Mouse (Mus musculus): ENCODE data around the gene Rflnb. TPM values are rescaled to one million over a fixed set of nuclear protein-coding genes. Genes with fewer than 3 reads are reported as not detected.

The Rflnb gene
- polyA plus RNA-seq, 1 experiment from 2014 or later: 55.6 TPM

Other genes starting within 250 kb of the Rflnb start
- 1.1 and 1.2 TPM in 2 replicates for gene Doc2b, start 231.7 kb downstream of the Rflnb start, polyA plus RNA-seq (2015; fragmentation: Nextera tagmentation; extraction: Ambion mirVana)
- gene Rph3al, start 89.4 kb downstream of the Rflnb start, polyA plus RNA-seq (2015; fragmentation: Nextera tagmentation; extraction: Ambion mirVana): 2.7 and 3.6 TPM in 2 replicates
- 12.7 and 19.2 TPM in 2 replicates for gene 1700016K19Rik, start 27.9 kb downstream of the Rflnb start, polyA plus RNA-seq (2015; fragmentation: Nextera tagmentation; extraction: Ambion mirVana)
- 40.3 TPM in 2 replicates for gene Vps53, start 151.9 kb upstream of the Rflnb start, polyA plus RNA-seq (2015; fragmentation: Nextera tagmentation; extraction: Ambion mirVana)
- gene Fam57a, start 151.9 kb upstream of the Rflnb start, polyA plus RNA-seq (2015; fragmentation: Nextera tagmentation; extraction: Ambion mirVana): 57.4 and 74.0 TPM in 2 replicates
- 1.3 and 2.3 TPM in 2 replicates for gene Dbil5, start 189.8 kb upstream of the Rflnb start, polyA plus RNA-seq (2015; fragmentation: Nextera tagmentation; extraction: Ambion mirVana)
- gene Gemin4, start 189.9 kb upstream of the Rflnb start, polyA plus RNA-seq (2015; fragmentation: Nextera tagmentation; extraction: Ambion mirVana): 26.3 and 30.1 TPM in 2 replicates
- gene Mrm3, start 215.9 kb upstream of the Rflnb start, polyA plus RNA-seq (2015; fragmentation: Nextera tagmentation; extraction: Ambion mirVana): 23.8 and 24.3 TPM in 2 replicates
- 111 and 126 TPM in 2 replicates for gene Glod4, start 215.9 kb upstream of the Rflnb start, polyA plus RNA-seq (2015; fragmentation: Nextera tagmentation; extraction: Ambion mirVana)

All from embryonic facial prominence, embryonic 15.5 days (tissue).